Mouse (Mus musculus): ENCODE measurements around the gene Mmaa. TPM values are rescaled to one million over a fixed set of nuclear protein-coding genes. Genes with fewer than 3 reads are reported as not detected.

Gene Mmaa
- polyA plus RNA-seq, 1 experiment from 2014 or later, result 17.8 TPM

Other genes starting within 250 kb of the Mmaa start
- not detected in 2 replicates for gene 1700011L22Rik, start 46.4 kb downstream of the Mmaa start, polyA plus RNA-seq (2015; fragmentation: Nextera tagmentation; extraction: Ambion mirVana)
- gene Smad1, start 104.6 kb upstream of the Mmaa start, polyA plus RNA-seq (2015; fragmentation: Nextera tagmentation; extraction: Ambion mirVana), result 57.6 and 62.9 TPM in 2 replicates

All from hindbrain, embryonic 15.5 days (tissue).